Mouse (Mus musculus) mouse embryonic stem cell (cell line): Measurements from ENCODE around the gene Lama5.
"Not testable (repeated sequence)": the region's sequence is repeated elsewhere in the genome, so short reads cannot be mapped to it uniquely, and the experiment has no call there.

Experiments
- in situ Hi-C, 2 experiments: fragments of 300-500 bp; cut with MboI; formaldehyde crosslinking; loops; 1 replicate in 1 of 2; 3 replicates in 1 of 2; pipeline ENCODE4 v1.14.3; 2019 to 2020; ENCODE audit warnings: low sequenced_read_pairs in 2 of 2, low pct_unique_long_range_greater_than_20kb in 1 of 2, mixed read lengths in 1 of 2; ENCODE audit not compliant: unreplicated experiment in 1 of 2

The Lama5 gene

DNA sequence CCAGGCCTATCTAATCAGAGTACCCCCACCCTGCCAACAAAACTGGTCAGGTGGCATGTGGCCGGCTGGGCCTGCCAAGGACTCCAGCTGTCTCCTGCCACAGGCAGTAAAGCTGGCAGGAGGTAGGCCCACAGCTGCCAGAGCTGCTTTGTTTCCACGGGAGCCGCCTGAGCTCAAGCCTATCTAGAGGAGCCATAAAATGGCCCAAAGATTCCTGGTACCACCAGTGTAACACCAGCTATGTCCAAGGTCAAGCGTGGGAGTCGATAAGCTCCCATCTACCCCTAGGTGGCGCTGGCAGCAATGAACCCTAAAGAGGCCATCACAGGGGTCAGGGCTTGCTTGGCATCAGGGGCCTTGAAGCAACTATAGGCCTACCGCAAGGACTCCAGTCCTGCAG is 17.8 kb downstream of the Lama5 start:
- in situ Hi-C loops, result no loop called here

- in situ Hi-C loops, result no loop called here
These were observed 19.7 kb downstream of the Lama5 start for GRCm38 (mm10) chr2:180205956-180206280.

DNA sequence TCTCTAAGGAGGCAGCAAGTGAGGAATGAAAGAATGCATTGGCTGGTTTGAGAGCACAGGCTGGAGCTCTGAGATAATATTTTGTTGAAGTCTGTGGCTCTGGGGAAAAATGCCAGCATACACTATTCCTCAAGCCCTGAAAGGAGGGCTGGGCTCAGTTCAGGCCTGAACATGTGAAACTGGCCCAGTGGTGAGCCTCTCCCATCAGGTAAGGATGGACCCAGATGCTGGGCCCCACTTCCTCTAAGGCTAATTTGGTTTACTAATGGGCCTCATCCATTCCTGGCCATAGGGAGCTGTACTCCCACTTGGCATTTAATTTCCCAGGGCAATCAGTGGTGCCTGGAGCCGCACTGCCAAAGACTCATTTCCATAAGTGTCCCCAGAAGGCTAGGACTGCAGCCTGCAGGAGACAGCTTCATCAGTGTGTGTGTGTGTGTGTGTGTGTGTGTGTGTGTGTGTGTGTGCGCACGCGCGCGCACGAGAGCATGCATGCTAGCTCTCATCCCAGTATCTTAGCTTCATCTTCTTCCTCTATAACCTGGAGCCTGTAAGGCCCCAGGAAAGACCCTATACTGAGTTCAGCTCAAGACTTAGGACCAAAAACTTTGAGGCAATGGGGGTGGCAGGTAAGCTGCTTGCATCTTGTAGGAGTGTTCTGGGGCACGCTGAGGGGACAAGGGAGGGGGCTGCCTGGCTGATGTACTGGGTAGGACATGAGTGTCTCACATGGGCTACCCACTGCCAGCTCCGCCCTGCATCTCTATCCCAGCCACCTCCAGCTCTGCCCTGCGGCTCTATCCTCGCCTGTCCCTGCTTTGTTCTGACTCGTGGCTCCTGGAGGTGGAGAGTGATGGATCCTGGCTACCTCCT is 20.3 kb downstream of the Lama5 start:
- in situ Hi-C loops, result no loop called here

DNA sequence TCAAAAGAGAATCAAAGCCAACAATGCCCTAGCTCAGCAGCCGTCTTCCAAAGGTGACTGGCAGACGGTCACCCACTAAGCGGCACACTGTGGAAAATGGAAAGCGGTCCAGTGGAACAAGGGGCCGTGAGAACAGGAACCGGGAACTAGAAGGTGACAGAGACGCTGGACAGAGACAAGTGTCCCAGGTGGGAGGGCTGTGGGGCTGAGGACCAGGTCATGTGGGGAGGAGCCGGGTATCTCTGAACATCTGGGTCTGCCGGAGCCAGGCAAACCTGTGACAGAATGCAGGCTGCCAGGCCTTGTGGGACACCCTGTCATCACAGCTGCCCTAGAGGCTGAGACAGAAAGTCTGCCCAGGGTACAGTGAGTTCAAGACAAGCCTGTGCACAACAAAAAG is 21.2 kb downstream of the Lama5 start:
- in situ Hi-C loops, result no loop called here

DNA sequence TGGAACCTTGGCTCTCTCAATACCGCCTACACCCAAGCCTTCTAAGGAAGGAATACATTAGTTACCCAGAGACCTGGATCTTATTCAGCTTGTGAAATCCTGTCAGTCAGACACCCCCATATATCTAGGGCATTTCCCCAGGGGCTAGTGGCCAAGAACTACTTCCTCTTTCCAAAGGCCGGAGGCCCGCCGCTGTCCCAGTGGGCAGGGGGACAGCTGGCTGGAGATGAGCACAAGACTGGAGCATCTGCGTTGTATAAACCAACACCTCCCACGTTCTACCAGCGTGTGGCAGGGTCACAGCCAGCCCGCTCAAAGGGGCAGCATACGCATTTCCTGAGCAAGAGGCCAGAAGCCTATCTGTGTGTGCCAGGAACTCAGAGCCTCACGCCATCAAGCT is 22.9 kb downstream of the Lama5 start:
- in situ Hi-C loops, result no loop called here

GRCm38 (mm10) chr2:180202263-180202662 is 23.4 kb downstream of the Lama5 start:
- in situ Hi-C loops, result no loop called here

- in situ Hi-C loops, result no loop called here
These were observed 24.4 kb downstream of the Lama5 start for GRCm38 (mm10) chr2:180201303-180201702.

DNA sequence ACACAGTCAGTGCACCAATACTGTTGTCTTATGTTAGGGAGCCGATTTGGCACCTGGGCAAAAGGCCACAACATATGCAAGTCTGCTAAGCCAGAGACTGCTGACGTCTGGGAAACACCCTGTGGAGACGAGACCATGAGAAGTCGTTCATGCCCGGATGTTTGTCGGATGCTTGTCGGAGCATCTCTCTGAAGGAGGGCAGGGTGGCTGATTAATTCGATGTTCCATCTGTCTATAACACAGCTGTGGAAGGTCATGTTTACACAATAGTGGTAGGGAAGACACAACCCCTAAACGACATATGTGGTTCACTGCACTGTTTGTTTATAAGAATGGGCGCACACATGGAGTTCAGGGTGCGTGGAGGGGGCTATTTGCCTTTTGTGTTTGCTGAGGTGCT is 25.0 kb downstream of the Lama5 start:
- in situ Hi-C loops, result no loop called here

GRCm38 (mm10) chr2:180198782-180199181 is 26.9 kb downstream of the Lama5 start:
- in situ Hi-C loops, result no loop called here

GRCm38 (mm10) chr2:180197323-180198037 is 28.2 kb downstream of the Lama5 start:
- in situ Hi-C loops, result no loop called here

DNA sequence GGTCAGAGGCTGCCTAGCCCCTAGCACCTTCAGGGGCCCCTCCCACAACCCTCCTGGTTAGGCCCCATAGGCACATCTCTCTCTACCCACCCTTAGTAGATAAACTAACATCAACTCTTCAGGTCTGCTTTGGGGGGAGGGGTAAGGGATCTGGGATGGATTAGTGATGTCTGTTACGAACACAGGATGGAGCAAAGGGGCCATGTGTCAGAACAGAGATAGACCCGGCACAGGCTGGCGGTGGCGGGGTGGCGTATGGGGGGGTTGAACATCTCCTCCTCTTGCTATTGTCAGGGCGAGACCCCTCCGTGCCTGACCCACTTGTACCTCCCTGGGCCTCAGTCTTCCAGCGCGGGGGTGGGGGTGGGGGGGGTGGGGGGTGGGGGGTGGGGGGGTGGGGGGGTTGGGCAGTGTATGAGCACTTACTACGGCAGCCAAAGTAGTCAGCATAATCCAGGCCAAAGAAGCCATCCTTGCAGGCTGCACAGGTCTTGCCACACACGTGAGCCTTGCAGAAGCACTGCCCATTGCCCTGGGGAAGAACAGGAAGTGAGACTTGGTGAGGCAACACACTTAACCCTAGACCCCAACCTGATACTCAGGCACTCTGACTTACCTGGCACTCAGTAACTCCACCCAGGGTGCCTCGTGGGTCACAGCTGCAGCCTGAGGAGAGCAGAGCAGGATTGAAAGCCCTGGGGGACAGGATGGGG is 28.9 kb downstream of the Lama5 start:
- in situ Hi-C loops, result no loop called here

- in situ Hi-C loops, result no loop called here
These were observed 38.3 kb downstream of the Lama5 start for GRCm38 (mm10) chr2:180187362-180187761.

- in situ Hi-C loops, result no loop called here
These were observed 40.0 kb downstream of the Lama5 start for GRCm38 (mm10) chr2:180185686-180186085.

GRCm38 (mm10) chr2:180184752-180185109 is 40.9 kb downstream of the Lama5 start:
- in situ Hi-C loops, result loop anchor here in 1 of 2 experiments (5.0 kb wide), 1 partner anchor 68 kb away; no protein-coding TSS in a partner anchor

GRCm38 (mm10) chr2:180184011-180184751 is 41.5 kb downstream of the Lama5 start:
- in situ Hi-C loops, result loop anchor here in 1 of 2 experiments (5.0 kb wide), 1 partner anchor 68 kb away; no protein-coding TSS in a partner anchor

DNA sequence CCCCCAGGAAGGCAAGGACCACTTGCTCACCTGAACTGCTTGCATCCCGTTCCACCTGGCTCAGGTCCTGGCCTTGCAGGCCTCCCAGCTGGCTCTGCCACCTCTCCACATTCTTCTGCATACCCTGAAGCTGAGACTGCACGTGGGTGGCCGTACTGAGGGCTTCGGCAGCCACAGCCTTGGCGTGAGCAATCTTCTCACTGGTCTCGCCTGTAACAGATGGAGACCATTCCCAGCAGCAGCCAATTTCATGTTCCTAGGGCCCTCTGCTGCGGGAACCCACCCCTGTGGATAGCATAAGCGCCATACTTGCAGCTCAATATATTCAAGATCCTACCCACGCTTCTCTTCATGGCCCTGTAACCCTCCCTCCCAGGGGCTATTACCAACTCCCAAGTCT is 44.1 kb downstream of the Lama5 start:
- in situ Hi-C loops, result loop anchor here in 1 of 2 experiments (5.0 kb wide), 1 partner anchor 71 kb away; no protein-coding TSS in a partner anchor

- in situ Hi-C loops, result no loop called here
These were observed 49.9 kb downstream of the Lama5 start for GRCm38 (mm10) chr2:180175725-180176124.

- in situ Hi-C loops, result no loop called here
These were observed 51.5 kb downstream of the Lama5 start for GRCm38 (mm10) chr2:180174121-180174520.

- in situ Hi-C loops, result not testable (repeated sequence)
These were observed 51.9 kb downstream of the Lama5 start for GRCm38 (mm10) chr2:180173711-180174110.
